Mouse (Mus musculus) neural tube, embryonic 15.5 days (tissue): ENCODE measurements at regions not wholly inside any gene's neighbourhood (a gene's known extent, or its start where the extent isn't known, plus 50 kb on each side); places are given as distances from the start of the nearest gene placed in this dataset.

ENCODE experiments used
- ATAC-seq: fragments of 200-750 bp; cut with Nextera tagmentation; 2 replicates; pipeline ENCODE4 v1.8.0; 2017; ENCODE audit warnings: mild to moderate bottlenecking, moderate TSS enrichment, moderate library complexity; ENCODE audit not compliant: low FRiP score
- H3K27ac ChIP-seq: fragments of 300-500 bp; sonication (generic); replicated peaks from 2 replicates; pipeline ENCODE4 v1.5.1; 2015; ENCODE audit warnings: mild to moderate bottlenecking, inconsistent platforms
- H3K27me3 ChIP-seq: fragments of 300-500 bp; sonication (generic); replicated peaks from 2 replicates; pipeline ENCODE4 v1.6.1; 2015; ENCODE audit warnings: inconsistent platforms
- H3K36me3 ChIP-seq: fragments of 300-500 bp; sonication (generic); 2 replicates; pipeline ENCODE4 v1.6.1; 2015; ENCODE audit warnings: inconsistent platforms
- H3K4me1 ChIP-seq: fragments of 300-500 bp; sonication (generic); 2 replicates; pipeline ENCODE4 v1.6.1; 2015; ENCODE audit warnings: inconsistent platforms
- H3K4me2 ChIP-seq: fragments of 300-500 bp; sonication (generic); 2 replicates; pipeline ENCODE4 v1.6.1; 2015; ENCODE audit warnings: inconsistent platforms, mild to moderate bottlenecking, moderate library complexity
- H3K4me3 ChIP-seq: fragments of 300-500 bp; sonication (generic); replicated peaks from 2 replicates; pipeline ENCODE4 v1.5.1; 2015; ENCODE audit warnings: mild to moderate bottlenecking, inconsistent platforms
- H3K9ac ChIP-seq: fragments of 300-500 bp; sonication (generic); replicated peaks from 2 replicates; pipeline ENCODE4 v1.6.1; 2015; ENCODE audit warnings: mild to moderate bottlenecking, inconsistent platforms
- H3K9me3 ChIP-seq: fragments of 300-500 bp; sonication (generic); replicated peaks from 2 replicates; pipeline ENCODE4 v1.6.1; 2016; ENCODE audit warnings: inconsistent platforms
- WGBS: fragments of 180-500 bp; shearing (Covaris S2); methylation state at CpG from one replicate; pipeline ENCODE4 v1.1.7; 2015; ENCODE audit warnings: mixed read lengths; 5-methylcytosine and 5-hydroxymethylcytosine counted together

- no peak overlapping the region for H3K4me3 ChIP-seq
- WGBS: 84% methylated on average over 2 of the region's 2 CpGs
- ATAC-seq: no peak
- H3K4me2 ChIP-seq: no peak overlapping the region
- no peaks in the 10 kb centered on the region for H3K9me3 ChIP-seq
- no peak overlapping the region for H3K9ac ChIP-seq
- peak overlapping the region; percentile 71; the same call in 1 of the 2 replicates for H3K27ac ChIP-seq
- peaks cover 11% of the 10 kb centered on the region for H3K4me1 ChIP-seq
- no peaks in the 10 kb centered on the region for H3K36me3 ChIP-seq
- H3K27me3 ChIP-seq: no peaks in the 10 kb centered on the region
These were observed 488.0 kb upstream of the Cdh11 start for GRCm38 (mm10) chr8:103273476-103273875.

DNA sequence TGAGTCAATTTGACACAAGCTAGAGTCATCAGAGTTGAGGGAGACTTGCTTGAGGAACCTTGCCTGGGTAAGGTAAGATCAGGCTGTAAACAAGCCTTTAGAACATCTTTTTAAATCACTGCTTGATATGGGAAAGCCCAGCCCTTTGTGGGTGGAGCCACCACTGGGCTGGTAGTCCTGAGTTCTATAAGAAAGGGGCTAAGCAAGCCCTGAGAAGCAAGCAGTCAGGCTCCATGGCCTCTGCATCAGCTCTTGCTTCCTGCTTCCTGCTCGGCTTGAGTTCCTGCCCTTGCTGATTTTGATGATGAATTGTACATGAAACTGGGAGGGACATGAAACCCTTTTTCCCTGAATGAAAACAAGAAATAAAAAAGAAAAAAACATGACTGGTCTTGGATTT lies 496.4 kb upstream of the Cdh11 start:
- 40% methylated on average over 1 of the region's 1 CpGs for WGBS
- ATAC-seq: no peak
- Histone ChIP-seq H3K9me3 (no peaks in the 10 kb centered on the region), H3K36me3 (no peaks in the 10 kb centered on the region), H3K27me3 (no peaks in the 10 kb centered on the region), H3K4me3 (no peak overlapping the region), H3K9ac (no peak overlapping the region), H3K4me2 (no peak overlapping the region), H3K4me1 (no peaks in the 10 kb centered on the region), H3K27ac (no peak overlapping the region)

- no peak for ATAC-seq
- Histone ChIP-seq H3K4me2 (no peak overlapping the region), H3K4me3 (no peak overlapping the region), H3K27me3 (no peaks in the 10 kb centered on the region), H3K9me3 (no peaks in the 10 kb centered on the region), H3K4me1 (peaks cover 6% of the 10 kb centered on the region), H3K27ac (no peak overlapping the region), H3K36me3 (no peaks in the 10 kb centered on the region), H3K9ac (no peak overlapping the region)
- 36% methylated on average over 12 of the region's 12 CpGs for WGBS
These were observed 503.1 kb upstream of the Cdh11 start for GRCm38 (mm10) chr8:103288561-103288974.

DNA sequence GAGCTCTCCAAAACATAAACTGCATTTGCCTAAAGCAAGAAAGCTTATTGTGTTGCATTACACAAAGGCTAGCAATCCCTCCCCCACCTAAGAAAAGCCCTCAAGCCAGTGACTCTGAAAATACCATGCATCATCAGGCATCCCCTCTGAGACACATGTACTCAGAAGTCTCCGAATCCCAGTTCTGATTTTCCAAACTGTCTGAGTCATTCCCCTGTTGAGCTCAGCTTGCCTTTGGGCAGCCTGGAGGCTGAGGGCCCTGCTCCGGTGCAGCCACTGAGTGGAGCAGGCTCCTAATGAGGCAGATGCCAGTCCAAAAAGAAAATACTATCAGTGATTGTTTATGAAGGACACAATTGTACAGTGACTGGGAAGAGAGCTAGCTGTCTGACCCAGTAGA lies 507.5 kb upstream of the Cdh11 start:
- no peak for ATAC-seq
- H3K27me3 ChIP-seq: no peaks in the 10 kb centered on the region
- H3K27ac ChIP-seq: no peak overlapping the region
- peaks cover 6% of the 10 kb centered on the region for H3K4me1 ChIP-seq
- no peak overlapping the region for H3K4me3 ChIP-seq
- H3K4me2 ChIP-seq: no peak overlapping the region
- H3K9ac ChIP-seq: no peak overlapping the region
- no peaks in the 10 kb centered on the region for H3K36me3 ChIP-seq
- 67% methylated on average over 2 of the region's 2 CpGs for WGBS
- no peaks in the 10 kb centered on the region for H3K9me3 ChIP-seq

DNA sequence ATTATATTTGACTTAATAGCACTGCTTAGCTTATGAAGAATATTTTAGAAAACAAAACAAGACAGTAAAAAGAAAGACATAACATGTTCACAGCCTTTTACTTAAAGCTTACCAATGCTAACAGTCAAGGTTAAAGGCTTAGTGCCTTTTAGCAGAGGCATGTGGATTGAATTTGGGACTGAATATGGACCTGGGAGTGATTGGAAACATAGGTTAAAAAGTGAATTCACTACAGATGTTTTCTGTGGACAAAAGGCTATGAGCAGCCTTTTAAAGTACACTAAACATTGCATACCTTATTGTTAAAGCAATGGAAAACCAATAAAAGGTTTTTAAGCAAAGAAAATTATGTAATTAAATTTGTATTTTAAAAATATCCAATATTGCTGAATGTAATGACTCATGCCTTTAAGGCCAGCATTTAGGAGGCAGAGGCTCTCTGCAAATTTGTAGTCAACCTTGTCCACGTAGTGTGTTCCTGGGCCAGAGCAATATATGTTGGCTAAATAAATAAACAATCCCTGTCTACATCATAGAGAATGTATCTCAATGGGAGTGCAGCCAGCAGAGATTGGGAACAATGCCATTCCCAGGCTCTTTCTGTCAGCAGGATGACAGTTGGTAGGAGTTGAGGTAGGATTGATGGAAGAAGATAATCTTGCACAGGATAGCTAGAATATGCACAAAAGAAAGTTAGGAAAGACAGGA lies 521.2 kb upstream of the Cdh11 start:
- Histone ChIP-seq H3K27me3 (no peaks in the 10 kb centered on the region), H3K4me2 (no peak overlapping the region), H3K4me1 (no peaks in the 10 kb centered on the region), H3K27ac (no peak overlapping the region), H3K9me3 (no peaks in the 10 kb centered on the region), H3K9ac (no peak overlapping the region), H3K36me3 (no peaks in the 10 kb centered on the region), H3K4me3 (no peak overlapping the region)
- 69% methylated on average over 1 of the region's 1 CpGs for WGBS
- no peak for ATAC-seq

GRCm38 (mm10) chr8:103313576-103313975 lies 528.1 kb upstream of the Cdh11 start:
- H3K27ac ChIP-seq: no peak overlapping the region
- 15% methylated on average over 1 of the region's 1 CpGs for WGBS
- H3K9ac ChIP-seq: no peak overlapping the region
- H3K36me3 ChIP-seq: no peaks in the 10 kb centered on the region
- H3K4me1 ChIP-seq: 0 out of 2 replicates have a peak, but pooled peaks cover 5% of the 10 kb centered on the region
- H3K4me2 ChIP-seq: no peak overlapping the region
- H3K27me3 ChIP-seq: no peaks in the 10 kb centered on the region; the same call in 1 of the 2 replicates
- no peak for ATAC-seq
- H3K9me3 ChIP-seq: no peaks in the 10 kb centered on the region
- no peak overlapping the region for H3K4me3 ChIP-seq

DNA sequence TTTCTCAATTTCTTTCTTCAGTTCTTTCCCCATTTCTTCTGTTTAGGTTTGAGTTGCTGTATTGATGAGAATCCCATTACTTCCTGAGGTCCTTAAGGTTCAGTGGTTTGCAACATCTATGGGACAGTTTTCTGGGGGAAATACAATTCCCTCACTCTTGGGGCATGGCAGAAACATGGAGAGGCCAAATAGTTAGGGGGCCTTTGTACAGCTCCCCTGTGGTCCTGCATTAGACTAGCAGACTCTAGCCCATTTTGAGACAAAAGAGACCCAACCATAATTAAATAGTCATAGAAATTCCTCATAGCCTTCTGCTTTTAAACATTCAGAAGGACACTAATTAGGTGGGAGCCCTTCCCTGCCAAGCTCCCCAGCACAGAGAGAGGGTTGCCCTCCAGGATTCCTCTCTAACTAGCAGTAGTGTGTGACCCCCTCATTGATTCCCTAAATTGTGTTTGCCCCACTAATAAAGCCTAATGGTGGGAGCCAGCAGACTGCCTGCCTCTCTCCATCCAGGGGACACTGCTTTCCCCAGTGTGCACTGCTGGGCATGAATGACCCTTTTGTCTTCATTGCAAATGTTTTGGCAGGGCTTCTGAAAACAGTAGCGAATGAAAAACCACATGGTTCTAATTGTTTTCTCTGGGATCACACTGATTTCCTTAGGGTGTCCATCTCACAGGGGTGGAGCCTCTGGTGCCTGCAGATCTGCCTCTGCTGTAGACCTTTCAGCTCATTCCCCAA lies 529.0 kb upstream of the Cdh11 start:
- H3K4me3 ChIP-seq: no peak overlapping the region
- H3K4me2 ChIP-seq: no peak overlapping the region
- 8% methylated on average over 1 of the region's 1 CpGs for WGBS
- peak; percentile 88 for ATAC-seq
- H3K36me3 ChIP-seq: no peaks in the 10 kb centered on the region
- H3K9ac ChIP-seq: no peak overlapping the region
- H3K4me1 ChIP-seq: 0 out of 2 replicates have a peak, but pooled peaks cover 5% of the 10 kb centered on the region
- H3K27ac ChIP-seq: no peak overlapping the region
- no peaks in the 10 kb centered on the region for H3K9me3 ChIP-seq
- H3K27me3 ChIP-seq: no peaks in the 10 kb centered on the region; the same call in 1 of the 2 replicates

GRCm38 (mm10) chr8:103315742-103316141 lies 530.3 kb upstream of the Cdh11 start:
- H3K36me3 ChIP-seq: no peaks in the 10 kb centered on the region
- H3K27ac ChIP-seq: no peak overlapping the region
- H3K4me1 ChIP-seq: 0 out of 2 replicates have a peak, but pooled peaks cover 5% of the 10 kb centered on the region
- no peak overlapping the region for H3K4me2 ChIP-seq
- no peak for ATAC-seq
- no peaks in the 10 kb centered on the region; the same call in 1 of the 2 replicates for H3K27me3 ChIP-seq
- no peaks in the 10 kb centered on the region for H3K9me3 ChIP-seq
- 80% methylated on average over 1 of the region's 1 CpGs for WGBS
- no peak overlapping the region for H3K9ac ChIP-seq
- H3K4me3 ChIP-seq: no peak overlapping the region

DNA sequence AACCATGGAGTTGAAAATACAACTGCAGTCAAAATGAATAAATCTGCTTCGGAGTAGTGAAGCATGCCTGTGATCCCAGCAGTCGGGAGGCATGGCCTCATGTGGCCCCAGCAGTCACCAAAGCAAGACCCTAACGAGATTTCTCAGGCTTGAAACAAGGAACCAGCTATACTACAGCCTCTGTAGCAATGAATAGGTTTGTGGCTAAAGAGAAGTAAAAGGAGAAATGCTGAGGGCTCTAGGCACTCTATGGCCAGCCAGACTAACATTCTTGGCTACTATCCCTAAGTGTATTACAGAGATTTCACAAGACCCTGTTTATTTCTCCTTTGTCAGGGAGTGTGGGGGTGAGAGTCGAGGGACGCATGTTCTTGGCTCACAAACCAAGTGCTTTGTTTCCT lies 531.2 kb upstream of the Cdh11 start:
- H3K9me3 ChIP-seq: no peaks in the 10 kb centered on the region
- H3K4me3 ChIP-seq: no peak overlapping the region
- no peak overlapping the region for H3K27ac ChIP-seq
- H3K36me3 ChIP-seq: no peaks in the 10 kb centered on the region
- H3K4me1 ChIP-seq: 0 out of 2 replicates have a peak, but pooled peaks cover 5% of the 10 kb centered on the region
- H3K4me2 ChIP-seq: no peak overlapping the region
- H3K9ac ChIP-seq: no peak overlapping the region
- WGBS: 44% methylated on average over 5 of the region's 5 CpGs
- H3K27me3 ChIP-seq: no peaks in the 10 kb centered on the region; the same call in 1 of the 2 replicates
- ATAC-seq: no peak

GRCm38 (mm10) chr8:103317149-103317725 lies 531.8 kb upstream of the Cdh11 start:
- H3K4me3 ChIP-seq: no peak overlapping the region
- no peak overlapping the region for H3K9ac ChIP-seq
- WGBS: 84% methylated on average over 2 of the region's 2 CpGs
- H3K4me2 ChIP-seq: no peak overlapping the region
- no peaks in the 10 kb centered on the region; the same call in 1 of the 2 replicates for H3K27me3 ChIP-seq
- no peak overlapping the region for H3K27ac ChIP-seq
- H3K36me3 ChIP-seq: no peaks in the 10 kb centered on the region
- H3K4me1 ChIP-seq: 0 out of 2 replicates have a peak, but pooled peaks cover 5% of the 10 kb centered on the region
- ATAC-seq: no peak
- no peaks in the 10 kb centered on the region for H3K9me3 ChIP-seq

DNA sequence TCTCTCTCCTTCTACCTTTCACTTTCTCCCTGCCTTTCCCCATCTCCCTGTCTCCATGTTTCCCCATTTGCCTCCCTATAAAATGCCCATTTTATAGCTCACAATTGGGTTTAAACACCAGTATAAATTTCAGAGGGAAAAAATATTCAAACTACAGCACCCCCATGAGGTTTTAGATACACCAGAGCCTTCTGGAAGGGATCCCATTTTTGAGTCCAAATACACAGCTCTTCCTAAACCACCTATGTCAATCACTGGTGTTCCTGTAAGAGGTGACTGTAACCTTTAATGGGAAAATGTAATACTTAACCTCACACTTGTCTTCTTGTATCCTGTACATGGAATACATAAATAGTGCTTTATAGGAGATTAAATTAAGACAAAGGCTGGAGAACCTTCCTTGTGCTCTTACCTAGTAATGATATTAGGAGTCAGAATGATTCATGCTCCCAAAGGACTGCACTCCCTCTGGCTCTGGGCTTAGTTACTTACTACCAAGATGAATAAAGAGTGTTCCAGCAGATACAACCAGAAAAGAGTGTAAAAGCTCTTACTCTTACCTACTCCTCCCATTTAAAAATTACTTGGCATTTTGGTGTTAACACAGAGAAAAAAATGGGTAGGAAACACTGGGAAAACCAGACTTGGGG lies 538.7 kb upstream of the Cdh11 start:
- no peaks in the 10 kb centered on the region for H3K4me1 ChIP-seq
- no peak for ATAC-seq
- no peak overlapping the region for H3K27ac ChIP-seq
- H3K36me3 ChIP-seq: no peaks in the 10 kb centered on the region
- H3K9ac ChIP-seq: no peak overlapping the region
- H3K27me3 ChIP-seq: no peaks in the 10 kb centered on the region
- H3K4me2 ChIP-seq: no peak overlapping the region
- H3K4me3 ChIP-seq: no peak overlapping the region
- no peaks in the 10 kb centered on the region for H3K9me3 ChIP-seq
